Mouse (Mus musculus) megakaryocyte, embryonic 14.5 days (primary cell): ENCODE data around the gene Pex13.

Source experiments
- FLI1 ChIP-seq: IDR thresholded peaks from 2 replicates; pipeline ENCODE4 v1.6.1; 2012; ENCODE audit warnings: low read length, inconsistent platforms, mixed read lengths
- GATA1 ChIP-seq: IDR thresholded peaks from 3 replicates; pipeline ENCODE4 v1.6.1; 2012; ENCODE audit warnings: mixed read lengths, low read length, inconsistent platforms, borderline replicate concordance

DNA sequence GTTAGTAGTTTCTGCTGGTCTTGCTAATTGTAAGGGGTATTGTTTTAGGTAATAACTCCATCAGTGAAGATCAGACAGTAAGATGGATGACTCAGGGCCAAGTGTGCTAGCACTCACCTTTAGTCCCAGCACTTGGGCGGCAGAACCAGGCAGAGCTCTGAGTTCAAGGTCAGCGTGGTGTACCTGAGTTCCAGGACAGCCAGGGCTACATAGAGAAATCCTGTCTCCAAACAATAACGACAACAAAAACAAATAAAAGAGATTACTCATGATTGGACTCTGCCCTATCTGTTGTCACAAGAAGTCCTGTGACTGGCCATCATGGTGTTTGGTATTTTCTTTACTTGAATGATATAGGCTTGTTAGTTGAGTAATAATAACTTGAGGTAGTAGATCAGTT is 36.1 kb upstream of the Pex13 start:
- TF ChIP-seq GATA1 = no peak
- TF ChIP-seq FLI1 = no peak
